In the genomic region with DNA sequence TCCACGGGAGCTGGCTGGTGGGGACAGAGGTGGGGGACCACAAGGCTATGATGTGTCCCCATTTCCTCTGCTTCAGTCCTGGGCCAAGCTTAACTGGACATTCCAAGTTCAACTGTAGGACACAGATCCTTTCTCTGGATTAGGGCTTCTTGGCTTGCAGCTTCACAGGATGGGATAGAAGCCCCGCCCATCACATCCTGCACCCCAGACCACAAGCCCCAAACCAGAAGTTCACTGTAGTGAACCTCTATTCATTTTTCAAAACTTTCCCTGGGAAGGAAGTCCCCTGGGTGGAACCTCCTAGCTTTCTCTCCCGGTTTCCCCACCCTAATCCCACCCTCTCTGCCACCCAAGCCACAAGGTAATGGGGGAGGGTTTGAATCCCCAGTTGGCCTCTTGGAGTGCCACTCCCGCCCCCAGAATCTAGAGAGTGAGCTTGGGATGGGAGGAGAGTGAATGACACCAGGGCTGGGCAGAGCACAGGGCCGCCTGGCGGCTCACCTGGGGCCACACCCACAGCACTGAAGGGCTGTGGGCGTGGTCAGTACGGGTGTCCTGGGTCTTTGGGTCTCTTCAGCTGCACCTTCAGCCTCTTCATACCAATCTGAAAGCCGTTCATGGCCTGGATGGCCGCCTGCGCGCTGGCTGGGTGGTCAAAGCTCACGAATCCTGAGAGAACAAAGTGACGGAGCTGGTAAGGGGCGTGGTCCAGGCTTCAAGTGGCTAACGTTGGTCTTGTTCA, we compare ENCODE assay signal across 9 mouse cellular contexts. TPM values are rescaled to one million over a fixed set of nuclear protein-coding genes. Genes with fewer than 3 reads are reported as not detected.
DNase-seq lines count a peak whose midpoint lies in the region; ATAC-seq and TF ChIP-seq lines count a peak whose summit lies in the region.
"Had no signal": no experiment of that assay in that cellular context is flagged by ENCODE, and none has a peak within 500 bp of the region (broad histone marks: within the 10 kb centered on the region; RNA-seq: fewer than 3 reads in every experiment).

No protein-coding gene starts in this region.

- no peak overlapping the region for H3K27ac ChIP-seq in left cerebral cortex, adult 2 months
- H3K27ac ChIP-seq in embryonic facial prominence, embryonic 13.5 days: no peak overlapping the region
- no peak overlapping the region for H3K27ac ChIP-seq in hindbrain, embryonic 14.5 days
- H3K27ac ChIP-seq in midbrain, embryonic 15.5 days: no peak overlapping the region
- H3K27ac ChIP-seq: heart, embryonic 13.5 days; neural tube, embryonic 15.5 days had no signal

- no peak overlapping the region for H3K4me3 ChIP-seq in left cerebral cortex, adult 2 months
- peak overlapping the region; percentile 54 for H3K4me3 ChIP-seq in E14TG2a.4 (replicated peaks; ENCODE audit: low read length)
- H3K4me3 ChIP-seq in embryonic facial prominence, embryonic 13.5 days: peak overlapping the region; percentile 10; the same call in 1 of the 2 replicates
- no peak overlapping the region for H3K4me3 ChIP-seq in hindbrain, embryonic 14.5 days (replicated peaks; ENCODE audit: low read length)
- no peak overlapping the region for H3K4me3 ChIP-seq in midbrain, embryonic 15.5 days
- H3K4me3 ChIP-seq: heart, embryonic 13.5 days; neural tube, embryonic 15.5 days had no signal

- H3K36me3 ChIP-seq in E14TG2a.4 (ENCODE audit: insufficient read depth, low read length): peaks cover 3% of the 10 kb centered on the region
- no peaks in the 10 kb centered on the region for H3K36me3 ChIP-seq in embryonic facial prominence, embryonic 13.5 days
- peaks cover 40% of the 10 kb centered on the region for H3K36me3 ChIP-seq in hindbrain, embryonic 14.5 days (replicated peaks; ENCODE audit: control insufficient read depth, insufficient read depth)
- peaks cover 22% of the 10 kb centered on the region; the same call in 1 of the 2 replicates for H3K36me3 ChIP-seq in midbrain, embryonic 15.5 days (replicated peaks)
- H3K36me3 ChIP-seq: heart, embryonic 13.5 days had no signal

- no peak for ATAC-seq in embryonic facial prominence, embryonic 13.5 days (ENCODE audit: insufficient number of reproducible peaks, insufficient read depth, low FRiP score, low TSS enrichment, low read depth)
- no peak for ATAC-seq in hindbrain, embryonic 14.5 days (ENCODE audit: low FRiP score)
- ATAC-seq in midbrain, embryonic 15.5 days (replicated peaks): no peak

- H3K4me2 ChIP-seq in embryonic facial prominence, embryonic 13.5 days: peak overlapping the region; percentile 33
- H3K4me2 ChIP-seq in hindbrain, embryonic 14.5 days (replicated peaks): no peak overlapping the region
- H3K4me2 ChIP-seq in midbrain, embryonic 15.5 days: no peak overlapping the region
- H3K4me2 ChIP-seq: heart, embryonic 13.5 days; neural tube, embryonic 15.5 days had no signal

- peak; percentile 14 to 16 for DNase-seq in left cerebral cortex, adult 2 months (ENCODE audit: extremely low spot score in 1 of 2, low spot score in 2 of 2)
- DNase-seq in left cerebral cortex, adult 9 months (ENCODE audit: low spot score in 2 of 2): no peak
- DNase-seq in right cerebral cortex, postnatal 10 days (ENCODE audit: low spot score in 2 of 2): peak; percentile 29 to 39
- DNase-seq in hindbrain, embryonic 14.5 days (ENCODE audit: low spot score): no peak

- no peak overlapping the region for H3K9ac ChIP-seq in embryonic facial prominence, embryonic 13.5 days
- H3K9ac ChIP-seq in hindbrain, embryonic 14.5 days: no peak overlapping the region
- no peak overlapping the region for H3K9ac ChIP-seq in midbrain, embryonic 15.5 days
- H3K9ac ChIP-seq: heart, embryonic 13.5 days; neural tube, embryonic 15.5 days had no signal

- WGBS in embryonic facial prominence, embryonic 13.5 days: 6% methylated on average over 16 of the region's 16 CpGs
- 10% methylated on average over 16 of the region's 16 CpGs for WGBS in hindbrain, embryonic 14.5 days
- WGBS in midbrain, embryonic 15.5 days: 16% methylated on average over 16 of the region's 16 CpGs

- H3K4me1 ChIP-seq in E14TG2a.4 (replicated peaks; ENCODE audit: low read depth, low read length): peaks cover 87% of the 10 kb centered on the region
- H3K4me1 ChIP-seq in embryonic facial prominence, embryonic 13.5 days: peaks cover 16% of the 10 kb centered on the region
- H3K4me1 ChIP-seq in hindbrain, embryonic 14.5 days (replicated peaks; ENCODE audit: control insufficient read depth, insufficient read depth, low read length): peaks cover 8% of the 10 kb centered on the region; the same call in 1 of the 2 replicates
- peaks cover 12% of the 10 kb centered on the region for H3K4me1 ChIP-seq in midbrain, embryonic 15.5 days

- intact Hi-C loops in left cerebral cortex, adult 2 months (cut with DNase I): no loop called here

- no peaks in the 10 kb centered on the region for H3K9me3 ChIP-seq in E14TG2a.4 (ENCODE audit: low read length)
- H3K9me3 ChIP-seq in embryonic facial prominence, embryonic 13.5 days: no peaks in the 10 kb centered on the region
- no peaks in the 10 kb centered on the region for H3K9me3 ChIP-seq in hindbrain, embryonic 14.5 days (ENCODE audit: control insufficient read depth, low read length)
- no peaks in the 10 kb centered on the region for H3K9me3 ChIP-seq in midbrain, embryonic 15.5 days
- H3K9me3 ChIP-seq: heart, embryonic 13.5 days; neural tube, embryonic 15.5 days had no signal

- no peak for TF ChIP-seq CTCF in left cerebral cortex, adult 2 months (IDR thresholded peaks at IDR 0.05)
- TF ChIP-seq CTCF in E14TG2a.4 (conservative IDR thresholded peaks at IDR 0.05; ENCODE audit: low read length): no peak

- H3K27me3 ChIP-seq in E14TG2a.4 (ENCODE audit: insufficient read depth, low read length): peaks cover 24% of the 10 kb centered on the region
- H3K27me3 ChIP-seq in embryonic facial prominence, embryonic 13.5 days: peaks cover 99% of the 10 kb centered on the region
- H3K27me3 ChIP-seq in hindbrain, embryonic 14.5 days (ENCODE audit: control insufficient read depth, insufficient read depth, low read length): peaks cover 59% of the 10 kb centered on the region
- H3K27me3 ChIP-seq in midbrain, embryonic 15.5 days (replicated peaks): peaks cover 46% of the 10 kb centered on the region

RNA-seq across cellular contexts. Expression of gene Nfic, which starts 6.4 kb away (rescaled TPM):
- total RNA-seq in left cerebral cortex, adult 2 months (2021): 10 to 100 TPM; 93.4 to 94.9 TPM
- 87.0 and 96.1 TPM in 2 replicates for polyA plus RNA-seq in embryonic facial prominence, embryonic 13.5 days (2015; fragmentation: Nextera tagmentation; extraction: Ambion mirVana)
- polyA plus RNA-seq in hindbrain, embryonic 14.5 days (2014; fragmentation: Nextera tagmentation; extraction: Ambion mirVana): 17.3 and 25.8 TPM in 2 replicates
- polyA plus RNA-seq in midbrain, embryonic 15.5 days (2015; fragmentation: Nextera tagmentation; extraction: Ambion mirVana): 18.1 and 22.8 TPM in 2 replicates

RNA-seq across cellular contexts. Expression of gene Celf5, which starts 20.7 kb away (rescaled TPM):
- total RNA-seq in left cerebral cortex, adult 2 months (2021): 100 to 1,000 TPM; 284 to 288 TPM
- polyA plus RNA-seq in embryonic facial prominence, embryonic 13.5 days (2015; fragmentation: Nextera tagmentation; extraction: Ambion mirVana): 2.1 and 2.5 TPM in 2 replicates
- 46.6 and 55.9 TPM in 2 replicates for polyA plus RNA-seq in hindbrain, embryonic 14.5 days (2014; fragmentation: Nextera tagmentation; extraction: Ambion mirVana)
- polyA plus RNA-seq in midbrain, embryonic 15.5 days (2015; fragmentation: Nextera tagmentation; extraction: Ambion mirVana): 106 and 109 TPM in 2 replicates

RNA-seq across cellular contexts. Expression of gene Ncln, which starts 34.3 kb away (rescaled TPM):
- total RNA-seq in left cerebral cortex, adult 2 months (2021): 10 to 100 TPM; 78.3 to 80.8 TPM
- polyA plus RNA-seq in embryonic facial prominence, embryonic 13.5 days (2015; fragmentation: Nextera tagmentation; extraction: Ambion mirVana): 82.3 and 87.9 TPM in 2 replicates
- 53.8 and 59.0 TPM in 2 replicates for polyA plus RNA-seq in hindbrain, embryonic 14.5 days (2014; fragmentation: Nextera tagmentation; extraction: Ambion mirVana)
- polyA plus RNA-seq in midbrain, embryonic 15.5 days (2015; fragmentation: Nextera tagmentation; extraction: Ambion mirVana): 69.7 and 73.8 TPM in 2 replicates

RNA-seq across cellular contexts. Expression of gene S1pr4, which starts 38.1 kb away (rescaled TPM):
- total RNA-seq in left cerebral cortex, adult 2 months (2021): under 1 TPM; 0.56 to 0.70 TPM
- 0.25 and 0.31 TPM in 2 replicates for polyA plus RNA-seq in embryonic facial prominence, embryonic 13.5 days (2015; fragmentation: Nextera tagmentation; extraction: Ambion mirVana)
- polyA plus RNA-seq in hindbrain, embryonic 14.5 days (2014; fragmentation: Nextera tagmentation; extraction: Ambion mirVana): 0.70 and 0.81 TPM in 2 replicates
- polyA plus RNA-seq in midbrain, embryonic 15.5 days (2015; fragmentation: Nextera tagmentation; extraction: Ambion mirVana): 0.71 and 1.2 TPM in 2 replicates

Comparison
In these comparisons a context has a peak if more than half of its experiments do, and no peak if none do; other contexts are left out.
1. DNase-seq: peak in left cerebral cortex, adult 2 months (2 of 2) and right cerebral cortex, postnatal 10 days (2 of 2); none in left cerebral cortex, adult 9 months (0 of 2) and hindbrain, embryonic 14.5 days (single experiment).
2. H3K4me3 ChIP-seq: peak in E14TG2a.4 (single experiment) and embryonic facial prominence, embryonic 13.5 days (single experiment); none in left cerebral cortex, adult 2 months (single experiment), hindbrain, embryonic 14.5 days (single experiment) and midbrain, embryonic 15.5 days (single experiment).
3. RNA of gene Celf5, which starts 20.7 kb away (polyA plus RNA-seq): 106 to 109 TPM in midbrain, embryonic 15.5 days and 46.6 to 55.9 TPM in hindbrain, embryonic 14.5 days; 2.1 to 2.5 TPM in embryonic facial prominence, embryonic 13.5 days; every median in the first group is over 10 times any median in the second.